Mouse (Mus musculus) embryo, embryonic 11.5 days (tissue): Measurements from ENCODE around the gene Mre11a.

Source experiments
- DNase-seq: peaks from one replicate; pipeline ENCODE4 v3.0.0-alpha.2; 2012; ENCODE audit warnings: low read depth, low spot score

Gene Mre11a

DNA sequence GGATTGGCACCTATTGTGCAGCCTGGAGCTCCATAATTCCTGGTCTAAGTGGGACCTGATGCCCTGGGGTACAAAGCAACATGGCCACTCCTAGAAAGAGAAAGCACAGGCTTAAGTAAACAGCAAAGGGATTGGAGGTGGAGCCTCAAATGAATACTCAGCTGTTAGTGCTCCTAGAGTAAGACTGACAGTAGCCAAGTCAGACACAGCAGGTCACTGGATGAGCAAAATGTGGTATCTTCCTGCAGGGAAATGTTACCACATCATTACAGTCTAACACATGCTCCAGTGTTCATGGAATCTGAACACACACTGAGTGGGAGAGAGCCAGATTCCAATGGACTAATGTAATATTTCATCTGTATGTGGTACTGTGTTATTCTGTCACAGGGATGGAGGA, 36.9 kb downstream of the Mre11a start:
- no peak for DNase-seq

- no peak for DNase-seq
Measured at GRCm38 (mm10) chr9:14824840-14825239, 40.4 kb downstream of the Mre11a start.

GRCm38 (mm10) chr9:14827875-14828274, 43.4 kb downstream of the Mre11a start:
- DNase-seq: no peak

DNA sequence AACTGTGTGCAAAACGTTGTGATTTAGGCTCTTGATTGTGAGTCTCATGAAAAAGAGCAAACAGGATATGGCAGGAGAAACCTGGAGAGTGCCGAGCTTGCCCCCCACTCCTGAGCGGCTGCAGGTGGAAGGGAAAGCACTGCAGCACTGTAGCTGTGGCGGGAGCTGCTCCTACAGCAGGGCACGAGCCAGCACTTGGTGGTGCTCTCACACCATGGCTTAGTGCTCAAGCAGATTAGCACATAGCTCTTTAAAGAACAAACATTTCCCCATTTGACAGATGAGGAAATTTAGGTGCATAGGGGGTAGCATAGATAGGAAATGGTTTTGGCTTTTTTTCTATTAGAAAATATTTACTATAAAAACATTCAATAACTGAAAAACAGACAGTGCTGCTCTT, 47.6 kb downstream of the Mre11a start:
- DNase-seq: no peak

- DNase-seq: no peak
Measured at GRCm38 (mm10) chr9:14835335-14836075, 51.1 kb downstream of the Mre11a start.

DNA sequence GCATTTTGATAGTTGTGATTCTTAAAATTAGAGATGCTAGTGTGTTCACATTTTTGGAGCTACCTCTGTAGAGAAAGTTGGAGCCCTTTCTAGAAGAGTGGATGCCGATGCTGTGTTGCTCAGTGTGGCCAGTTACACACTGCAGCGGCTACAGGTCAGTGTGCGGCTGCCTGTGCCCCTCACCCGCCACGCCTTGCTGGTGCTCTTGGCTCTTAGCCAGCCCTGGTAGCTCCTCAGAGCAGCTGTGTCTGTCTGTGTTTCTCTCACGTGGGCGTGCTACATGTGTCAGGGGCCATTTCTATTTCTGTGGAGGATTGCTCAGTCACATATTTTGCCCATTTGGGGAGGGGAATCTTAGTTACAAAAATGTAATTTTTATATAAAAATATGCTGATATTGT, 55.1 kb downstream of the Mre11a start:
- no peak for DNase-seq

- DNase-seq: no peak
Measured at GRCm38 (mm10) chr9:14839970-14840369, 55.5 kb downstream of the Mre11a start.

- DNase-seq: no peak
Measured at GRCm38 (mm10) chr9:14841878-14842761, 57.7 kb downstream of the Mre11a start.

DNA sequence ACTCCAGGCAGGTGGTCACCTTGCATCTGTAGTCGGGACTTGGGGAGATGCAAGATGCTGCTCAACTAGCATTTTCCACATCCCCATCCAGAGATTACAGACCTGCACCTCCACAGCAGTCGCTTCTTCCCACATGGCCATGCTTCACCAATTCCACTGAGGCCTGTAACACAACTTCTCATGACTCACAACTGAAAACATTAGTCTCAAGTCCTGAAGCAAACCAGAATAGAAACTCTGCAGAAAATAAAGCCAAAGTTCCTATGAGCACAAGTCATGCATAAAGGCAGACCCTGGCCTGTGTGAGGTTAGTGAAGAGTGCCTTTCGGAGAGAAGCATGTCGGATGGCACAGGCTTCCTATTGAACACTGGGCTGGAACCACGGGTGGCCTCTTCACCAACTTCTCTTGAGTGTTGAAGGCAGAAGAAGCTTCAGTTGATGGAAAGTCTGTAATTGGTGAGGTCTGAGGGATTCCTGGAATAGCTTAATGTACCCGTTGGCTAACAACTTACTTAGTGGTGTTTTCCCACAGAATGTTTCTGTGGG, 58.9 kb downstream of the Mre11a start:
- DNase-seq: no peak

GRCm38 (mm10) chr9:14843901-14844300, 59.4 kb downstream of the Mre11a start:
- no peak for DNase-seq

GRCm38 (mm10) chr9:14846428-14846827, 62.0 kb downstream of the Mre11a start:
- DNase-seq: no peak

GRCm38 (mm10) chr9:14848267-14848935, 63.9 kb downstream of the Mre11a start:
- DNase-seq: no peak

GRCm38 (mm10) chr9:14854585-14854984, 70.1 kb downstream of the Mre11a start:
- no peak for DNase-seq

DNA sequence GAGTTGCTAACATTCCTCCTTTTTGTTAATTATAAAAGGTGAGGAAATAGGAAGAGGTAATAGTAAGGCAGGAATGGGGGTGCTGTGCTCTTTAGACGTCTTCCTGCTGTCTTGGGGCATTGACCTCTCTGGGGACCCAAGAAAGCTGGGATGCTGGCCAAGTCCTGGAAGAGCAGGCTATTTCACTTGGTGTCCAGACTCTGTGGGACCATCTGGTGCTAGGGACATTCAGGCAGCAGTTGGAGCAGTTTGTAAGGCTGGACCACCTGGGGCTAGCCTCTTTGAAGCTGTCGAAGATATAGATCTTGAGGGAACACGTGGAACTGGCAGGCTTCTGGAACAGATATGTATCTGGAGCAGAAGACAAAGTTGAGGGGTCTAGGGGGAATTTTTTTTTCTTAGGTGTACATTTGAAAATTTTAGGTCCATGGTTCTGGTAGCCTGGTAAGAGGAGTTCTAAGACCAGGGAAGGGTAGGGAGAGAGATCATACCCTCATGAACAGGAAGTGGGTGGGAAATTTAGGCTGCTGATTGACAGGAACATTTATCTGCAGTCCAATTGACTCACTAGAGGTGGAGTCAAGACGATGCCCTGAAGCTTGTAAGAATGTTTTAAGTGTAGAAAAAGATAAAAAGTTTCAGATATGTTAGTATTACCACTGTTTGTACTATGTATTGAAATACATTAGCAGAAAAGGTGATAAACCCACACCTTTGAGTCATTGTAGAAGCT, 72.6 kb downstream of the Mre11a start:
- no peak for DNase-seq

DNA sequence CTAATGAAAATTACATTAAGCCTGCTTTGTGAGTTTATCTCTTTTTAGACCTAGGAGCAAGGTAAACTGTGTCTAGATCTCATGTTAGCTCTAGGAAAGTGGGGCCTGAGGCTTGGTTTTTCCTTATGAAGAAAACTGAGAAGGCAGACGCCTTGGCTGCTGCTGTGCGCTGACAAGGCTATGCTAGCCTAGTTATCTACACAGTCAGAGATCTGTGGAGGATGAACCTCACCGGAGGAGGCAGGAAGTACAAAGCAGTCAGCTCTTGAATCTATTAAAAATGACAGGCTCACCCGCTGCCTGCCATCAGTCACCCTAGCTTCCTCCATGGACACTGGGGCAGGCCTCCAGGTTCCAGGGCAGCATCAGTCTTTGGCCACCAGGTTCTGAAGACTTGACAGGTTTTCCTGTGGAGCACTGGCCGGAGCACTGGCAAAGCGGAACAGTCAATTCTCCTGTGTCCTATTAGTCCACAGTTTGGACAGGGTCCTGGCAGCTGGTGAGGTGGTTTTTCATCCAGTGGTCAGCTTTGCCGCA, 73.8 kb downstream of the Mre11a start:
- no peak for DNase-seq

GRCm38 (mm10) chr9:14858782-14859181, 74.3 kb downstream of the Mre11a start:
- no peak for DNase-seq

DNA sequence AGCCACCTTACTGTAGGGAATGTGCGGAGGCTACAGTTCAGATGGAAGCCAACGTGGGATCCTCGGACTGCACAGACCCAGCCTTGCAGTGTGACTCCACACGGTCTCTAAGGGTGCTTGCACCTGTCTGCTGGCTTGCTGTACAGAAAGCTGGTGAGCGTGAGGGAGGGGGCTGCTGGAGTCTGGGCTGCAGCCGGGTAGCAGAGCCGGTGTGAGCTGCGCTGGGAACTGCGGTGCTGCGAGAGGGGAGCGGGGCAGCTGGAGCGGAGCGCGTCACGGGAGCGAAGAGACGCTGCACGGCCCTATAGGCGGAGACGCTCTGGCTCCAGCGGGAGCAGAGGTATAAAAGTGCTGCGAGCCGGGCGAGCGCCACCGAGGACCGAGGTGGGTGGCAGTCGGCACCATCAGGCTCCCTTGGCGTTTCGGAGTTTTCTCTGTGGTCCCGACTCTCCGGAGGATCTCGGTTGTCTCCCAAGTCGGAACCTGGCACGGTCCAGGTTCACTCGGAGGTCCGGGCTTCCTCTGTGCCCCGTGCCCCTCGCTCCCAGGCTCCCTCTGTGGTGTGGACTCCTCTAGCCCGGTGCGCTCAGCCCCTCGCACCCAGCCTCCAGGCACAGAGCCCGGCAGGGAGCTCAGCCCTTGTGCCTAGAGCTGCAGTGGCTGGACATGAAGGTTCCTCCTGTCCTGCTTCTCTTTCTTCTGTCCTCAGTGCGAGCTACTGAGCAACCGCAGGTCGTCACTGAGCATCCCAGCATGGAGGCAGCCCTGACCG, 75.6 kb downstream of the Mre11a start, which contains the start of gene Gpr83:
Gene Gpr83 (plus strand): TSS at position 343 of the 772 bp plus-strand sequence.
- no peak for DNase-seq

DNA sequence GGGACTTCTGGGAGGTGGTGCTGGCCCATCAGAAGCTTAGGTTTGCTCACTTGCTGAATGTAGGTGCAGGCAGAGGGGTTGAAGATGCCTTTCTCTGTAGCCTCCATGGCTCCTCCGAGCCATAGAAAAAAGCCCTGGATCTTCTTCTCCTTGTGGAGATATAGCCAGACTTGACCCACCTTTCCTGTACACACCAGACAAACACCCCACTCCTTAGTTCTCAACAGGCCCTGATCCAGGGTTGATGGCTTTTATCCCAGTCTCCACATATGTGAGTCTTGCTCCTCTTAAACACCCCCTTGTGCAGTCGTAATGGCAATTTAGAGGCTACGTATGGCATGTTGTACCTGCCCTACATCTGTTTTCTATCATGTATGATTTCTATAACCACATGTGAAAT, 78.7 kb downstream of the Mre11a start:
- DNase-seq: no peak

DNA sequence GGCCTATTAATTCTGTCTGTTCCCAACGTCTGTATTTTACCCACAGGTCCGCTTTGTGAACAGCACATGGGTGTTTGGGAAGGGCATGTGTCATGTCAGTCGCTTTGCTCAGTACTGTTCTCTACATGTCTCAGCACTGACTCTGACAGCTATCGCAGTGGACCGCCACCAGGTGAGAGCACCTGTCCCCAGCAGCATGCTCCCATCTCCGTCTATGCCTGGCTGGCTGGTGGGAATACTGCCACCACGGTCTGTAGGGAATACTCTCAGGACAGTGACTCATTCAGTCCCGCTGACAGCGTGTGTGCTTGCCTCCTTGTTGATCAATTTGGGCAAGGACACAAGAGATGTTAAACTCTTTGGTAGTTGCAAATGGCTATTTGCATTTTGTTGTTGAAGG, 80.3 kb downstream of the Mre11a start:
- no peak for DNase-seq

DNA sequence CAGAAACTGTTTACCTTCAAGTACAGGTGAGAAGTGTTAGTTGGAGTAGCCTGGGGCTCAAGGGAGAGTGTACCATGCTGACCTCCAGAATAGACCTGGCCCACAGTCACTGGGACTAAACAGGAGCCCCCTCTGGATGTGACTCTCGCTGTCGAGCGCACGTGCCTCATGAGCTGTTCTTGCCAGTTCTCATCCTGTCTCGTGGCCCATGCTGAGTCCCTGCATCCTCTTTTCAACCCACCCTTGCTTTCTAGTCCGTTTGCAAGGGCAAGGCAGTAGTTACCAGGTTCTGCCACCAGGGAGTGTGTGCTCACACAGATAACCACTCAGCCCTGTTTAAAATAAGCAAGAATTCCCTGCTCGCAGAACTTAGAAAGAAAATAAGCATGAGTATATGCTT, 82.5 kb downstream of the Mre11a start:
- DNase-seq: no peak
